Mouse (Mus musculus) MEL (cell line): ENCODE results near the gene Setd5. TPM values are rescaled to one million over a fixed set of nuclear protein-coding genes. Genes with fewer than 3 reads are reported as not detected.

Experiments used
- DNase-seq: peaks from one replicate; pipeline ENCODE4 v3.0.0; 2011; ENCODE audit warnings: low read depth, low spot score
- H3K27ac ChIP-seq: 2 replicates; pipeline ENCODE4 v1.5.1; 2012; ENCODE audit warnings: low read depth, mild to moderate bottlenecking, control low read depth, low read length, moderate library complexity; ENCODE audit not compliant: control insufficient read depth
- H3K27me3 ChIP-seq, 2 experiments: fragments of 150-350 bp in 1 of 2; sonication (generic) in 1 of 2; 2 replicates each; pipeline ENCODE4 v1.6.1; 2012; ENCODE audit warnings: low read length in 2 of 2, mild to moderate bottlenecking in 2 of 2, improper control_type of control experiment in 1 of 2, moderate library complexity in 1 of 2; ENCODE audit not compliant: insufficient read depth in 2 of 2, control insufficient read depth in 1 of 2
- H3K36me3 ChIP-seq, 2 experiments: 2 replicates each; pipeline ENCODE4 v1.6.1; 2012 to 2014; ENCODE audit warnings: low read length in 2 of 2, improper control_type of control experiment in 1 of 2, inconsistent platforms in 1 of 2, mild to moderate bottlenecking in 1 of 2; ENCODE audit not compliant: insufficient read depth in 2 of 2, control insufficient read depth in 1 of 2
- H3K4me1 ChIP-seq, 2 experiments: fragments of 150-350 bp in 1 of 2; sonication (generic) in 1 of 2; 2 replicates each; pipeline ENCODE4 v1.6.1; 2012; ENCODE audit warnings: low read length in 2 of 2, improper control_type of control experiment in 1 of 2, mild to moderate bottlenecking in 1 of 2; ENCODE audit not compliant: insufficient read depth in 2 of 2, control insufficient read depth in 1 of 2
- H3K4me3 ChIP-seq, 2 experiments: fragments of 150-350 bp in 1 of 2; sonication (generic) in 1 of 2; 2 replicates each; pipeline ENCODE4 v1.5.1; 2012; ENCODE audit warnings: low read depth in 2 of 2, low read length in 2 of 2, mild to moderate bottlenecking in 2 of 2, moderate library complexity in 2 of 2, control low read depth in 1 of 2, improper control_type of control experiment in 1 of 2; ENCODE audit not compliant: control insufficient read depth in 1 of 2, insufficient read depth in 1 of 2
- H3K79me2 ChIP-seq: 2 replicates; pipeline ENCODE4 v1.6.1; 2012; ENCODE audit warnings: mild to moderate bottlenecking, low read length, moderate library complexity; ENCODE audit not compliant: control insufficient read depth, poor library complexity, insufficient read depth
- H3K9ac ChIP-seq: 2 replicates; pipeline ENCODE4 v1.6.1; 2012; ENCODE audit warnings: low read depth, mild to moderate bottlenecking, control low read depth, low read length, moderate library complexity; ENCODE audit not compliant: control insufficient read depth, poor library complexity, severe bottlenecking
- H3K9me3 ChIP-seq: fragments of 150-350 bp; sonication (generic); replicated peaks from 2 replicates; pipeline ENCODE4 v1.6.1; 2012; ENCODE audit warnings: mild to moderate bottlenecking, low read length, improper control_type of control experiment, moderate library complexity; ENCODE audit not compliant: insufficient read depth
- BHLHE40 ChIP-seq: IDR thresholded peaks from 2 replicates; pipeline ENCODE4 v1.6.1; 2012; ENCODE audit warnings: low read depth, mild to moderate bottlenecking, inconsistent platforms, low read length, improper control_type of control experiment, borderline replicate concordance
- CHD2 ChIP-seq: IDR thresholded peaks from 2 replicates; pipeline ENCODE4 v1.6.1; 2011; ENCODE audit warnings: low read length, improper control_type of control experiment
- CTCF ChIP-seq, 3 experiments: IDR thresholded peaks in 2 of 3; conservative IDR thresholded peaks in 1 of 3; 2 replicates each; pipeline ENCODE4 v1.5.1; 2011 to 2012; ENCODE audit warnings: low read length in 3 of 3, low read depth in 2 of 3, mild to moderate bottlenecking in 2 of 3, improper control_type of control experiment in 1 of 3, inconsistent platforms in 1 of 3, mixed read lengths in 1 of 3, moderate library complexity in 1 of 3; ENCODE audit not compliant: control insufficient read depth in 1 of 3, insufficient read depth in 1 of 3, poor library complexity in 1 of 3, severe bottlenecking in 1 of 3
- E2F4 ChIP-seq: IDR thresholded peaks from 2 replicates; pipeline ENCODE4 v1.6.1; 2011; ENCODE audit warnings: low read depth, low read length, improper control_type of control experiment, borderline replicate concordance
- ELF1 ChIP-seq: IDR thresholded peaks from 2 replicates; pipeline ENCODE4 v1.6.1; 2014; ENCODE audit warnings: low read depth, mild to moderate bottlenecking, inconsistent platforms, low read length, improper control_type of control experiment, moderate library complexity
- EP300 ChIP-seq, 2 experiments: IDR thresholded peaks; 2 replicates each; pipeline ENCODE4 v1.6.1; 2011; ENCODE audit warnings: improper control_type of control experiment in 2 of 2, low read length in 2 of 2, low read depth in 1 of 2, mild to moderate bottlenecking in 1 of 2
- ETS1 ChIP-seq: IDR thresholded peaks from 2 replicates; pipeline ENCODE4 v1.6.1; 2012; ENCODE audit warnings: low read depth, mild to moderate bottlenecking, inconsistent platforms, low read length, improper control_type of control experiment, moderate library complexity
- GABPA ChIP-seq: IDR thresholded peaks from 2 replicates; pipeline ENCODE4 v1.6.1; 2012; ENCODE audit warnings: low read depth, mild to moderate bottlenecking, inconsistent platforms, low read length, improper control_type of control experiment, moderate library complexity
- MAX ChIP-seq: IDR thresholded peaks from 2 replicates; pipeline ENCODE4 v1.6.1; 2011; ENCODE audit warnings: low read length, improper control_type of control experiment
- MAZ ChIP-seq: IDR thresholded peaks from 2 replicates; pipeline ENCODE4 v1.6.1; 2012; ENCODE audit warnings: low read depth, mild to moderate bottlenecking, inconsistent platforms, low read length, improper control_type of control experiment
- MXI1 ChIP-seq: IDR thresholded peaks from 2 replicates; pipeline ENCODE4 v1.6.1; 2011; ENCODE audit warnings: mild to moderate bottlenecking, low read depth, low read length, improper control_type of control experiment
- MYB ChIP-seq: IDR thresholded peaks from 2 replicates; pipeline ENCODE4 v1.6.1; 2011; ENCODE audit warnings: mild to moderate bottlenecking, low read depth, low read length, improper control_type of control experiment
- MYC ChIP-seq: IDR thresholded peaks from 2 replicates; pipeline ENCODE4 v1.6.1; 2011; ENCODE audit warnings: low read depth, mild to moderate bottlenecking, low read length, improper control_type of control experiment, moderate library complexity
- POLR2A ChIP-seq, 2 experiments: IDR thresholded peaks; 2 replicates each; pipeline ENCODE4 v1.6.1; 2011 to 2012; ENCODE audit warnings: low read length in 2 of 2, mild to moderate bottlenecking in 2 of 2, control low read depth in 1 of 2, improper control_type of control experiment in 1 of 2, low read depth in 1 of 2, moderate library complexity in 1 of 2; ENCODE audit not compliant: control insufficient read depth in 1 of 2, insufficient read depth in 1 of 2, poor library complexity in 1 of 2
- RCOR1 ChIP-seq: IDR thresholded peaks from 2 replicates; pipeline ENCODE4 v1.6.1; 2012; ENCODE audit warnings: low read depth, mild to moderate bottlenecking, inconsistent platforms, low read length, improper control_type of control experiment
- SIN3A ChIP-seq: IDR thresholded peaks from 2 replicates; pipeline ENCODE4 v1.6.1; 2012; ENCODE audit warnings: low read length, improper control_type of control experiment, inconsistent platforms
- SMC3 ChIP-seq: IDR thresholded peaks from 2 replicates; pipeline ENCODE4 v1.6.1; 2011; ENCODE audit warnings: low read depth, low read length, improper control_type of control experiment
- TAL1 ChIP-seq: IDR thresholded peaks from 2 replicates; pipeline ENCODE4 v1.6.1; 2012; ENCODE audit warnings: mild to moderate bottlenecking, inconsistent platforms, low read length, moderate library complexity, mixed read lengths
- UBTF ChIP-seq: IDR thresholded peaks from 2 replicates; pipeline ENCODE4 v1.6.1; 2012; ENCODE audit warnings: low read depth, mild to moderate bottlenecking, inconsistent platforms, low read length, improper control_type of control experiment, moderate library complexity, borderline replicate concordance; ENCODE audit not compliant: insufficient read depth
- USF1 ChIP-seq: IDR thresholded peaks from 2 replicates; pipeline ENCODE4 v1.6.1; 2014; ENCODE audit warnings: low read depth, mild to moderate bottlenecking, inconsistent platforms, low read length, improper control_type of control experiment, moderate library complexity
- ZNF384 ChIP-seq: IDR thresholded peaks from 2 replicates; pipeline ENCODE4 v1.6.1; 2012; ENCODE audit warnings: low read depth, mild to moderate bottlenecking, inconsistent platforms, low read length, improper control_type of control experiment
- polyA plus RNA-seq, 2 experiments: library from polyadenylated mRNA; stranded (reverse) in 1 of 2; unstranded in 1 of 2; fragments of >175 nt in 1 of 2; fragments of >200 nt in 1 of 2; gene quantifications; 2 replicates each; pipeline versions ENCODE4 v1.2.1 to v1.2.4; 2012; ENCODE audit warnings: low replicate concordance in 2 of 2, low read depth in 1 of 2; ENCODE audit not compliant: insufficient read length in 2 of 2, insufficient read depth in 1 of 2, missing spikeins in 1 of 2
- total RNA-seq: library from RNA; depleted of rRNA; stranded (reverse); fragments of 300-350 nt; gene quantifications from 2 replicates; pipeline ENCODE4 v1.2.3, GENCODE M21; 2012

Setd5 gene
- total and polyA plus RNA-seq, 3 experiments = 43.5 to 185 (median 80.2) TPM

GRCm38 (mm10) chr6:113120806-113121205 is 43.6 kb downstream of the Setd5 start:
- no peak overlapping the region for H3K4me3 ChIP-seq
- TF ChIP-seq CHD2 (no peak), SMC3 (no peak), RCOR1 (no peak), BHLHE40 (no peak), MXI1 (no peak), EP300 (IDR thresholded peaks at IDR 0.05; ENCODE audit: low read depth in 1 of 2, low read length in 2 of 2) (no peak), SIN3A (no peak), MAX (no peak), POLR2A (IDR thresholded peaks at IDR 0.05; ENCODE audit: control insufficient read depth in 1 of 2, insufficient read depth in 1 of 2, low read depth in 1 of 2, low read length in 2 of 2, poor library complexity in 1 of 2) (no peak), MYB (no peak), UBTF (no peak), ZNF384 (no peak), MAZ (no peak), GABPA (no peak), MYC (no peak), ELF1 (no peak)
- TF ChIP-seq, all 39 proteins: peak for 0
- Histone ChIP-seq H3K4me1 (no peaks in the 10 kb centered on the region; a peak in 1 of 4 replicates), H3K79me2 (no peaks in the 10 kb centered on the region), H3K9ac (no peak overlapping the region), H3K9me3 (no peaks in the 10 kb centered on the region), H3K27ac (no peak overlapping the region), H3K36me3 (peaks cover 14 to 68% of the 10 kb centered on the region in 2 experiments), H3K27me3 (no peaks in the 10 kb centered on the region)
- no peak for DNase-seq

DNA sequence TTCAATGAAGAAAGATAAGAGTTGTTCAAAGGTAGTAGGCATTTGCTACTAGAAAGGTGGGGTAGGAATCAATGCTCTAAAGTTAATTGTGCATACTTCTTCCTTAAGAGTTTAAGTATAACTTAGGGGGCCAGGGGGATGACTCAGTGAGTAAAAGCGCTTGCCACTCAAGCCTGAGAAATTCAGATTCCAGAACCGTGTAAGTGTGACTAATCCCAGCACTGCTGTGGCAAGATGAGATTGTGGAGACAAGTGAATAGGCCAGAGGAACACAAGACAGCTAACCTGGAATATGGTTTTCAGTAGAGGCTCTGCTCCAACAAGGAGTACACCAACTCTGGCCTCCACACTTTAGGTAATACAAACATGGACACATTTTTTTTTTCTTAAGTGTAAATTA is 56.2 kb downstream of the Setd5 start:
- Histone ChIP-seq H3K4me3 (no peak overlapping the region), H3K9me3 (no peaks in the 10 kb centered on the region), H3K9ac (no peak overlapping the region), H3K4me1 (no peaks in the 10 kb centered on the region; a peak in 1 of 4 replicates), H3K36me3 (peaks cover 6 to 72% of the 10 kb centered on the region in 2 experiments), H3K27me3 (no peaks in the 10 kb centered on the region), H3K79me2 (no peaks in the 10 kb centered on the region; the same call in 1 of the 2 replicates), H3K27ac (no peak overlapping the region)
- no peak for TF ChIP-seq ETS1
- no peak for TF ChIP-seq TAL1
- TF ChIP-seq CTCF (IDR thresholded peaks at IDR 0.05 in 2 of 3, conservative IDR thresholded peaks at IDR 0.05 in 1 of 3; ENCODE audit: control insufficient read depth in 1 of 3, insufficient read depth in 1 of 3, low read depth in 2 of 3, low read length in 3 of 3, poor library complexity in 1 of 3, severe bottlenecking in 1 of 3) = no peak
- no peak for TF ChIP-seq USF1
- TF ChIP-seq E2F4 = no peak
- no peak for TF ChIP-seq MAX
- peak; percentile 20 for DNase-seq
